7 mouse cellular contexts compared by ENCODE assay signal in the genomic region with DNA sequence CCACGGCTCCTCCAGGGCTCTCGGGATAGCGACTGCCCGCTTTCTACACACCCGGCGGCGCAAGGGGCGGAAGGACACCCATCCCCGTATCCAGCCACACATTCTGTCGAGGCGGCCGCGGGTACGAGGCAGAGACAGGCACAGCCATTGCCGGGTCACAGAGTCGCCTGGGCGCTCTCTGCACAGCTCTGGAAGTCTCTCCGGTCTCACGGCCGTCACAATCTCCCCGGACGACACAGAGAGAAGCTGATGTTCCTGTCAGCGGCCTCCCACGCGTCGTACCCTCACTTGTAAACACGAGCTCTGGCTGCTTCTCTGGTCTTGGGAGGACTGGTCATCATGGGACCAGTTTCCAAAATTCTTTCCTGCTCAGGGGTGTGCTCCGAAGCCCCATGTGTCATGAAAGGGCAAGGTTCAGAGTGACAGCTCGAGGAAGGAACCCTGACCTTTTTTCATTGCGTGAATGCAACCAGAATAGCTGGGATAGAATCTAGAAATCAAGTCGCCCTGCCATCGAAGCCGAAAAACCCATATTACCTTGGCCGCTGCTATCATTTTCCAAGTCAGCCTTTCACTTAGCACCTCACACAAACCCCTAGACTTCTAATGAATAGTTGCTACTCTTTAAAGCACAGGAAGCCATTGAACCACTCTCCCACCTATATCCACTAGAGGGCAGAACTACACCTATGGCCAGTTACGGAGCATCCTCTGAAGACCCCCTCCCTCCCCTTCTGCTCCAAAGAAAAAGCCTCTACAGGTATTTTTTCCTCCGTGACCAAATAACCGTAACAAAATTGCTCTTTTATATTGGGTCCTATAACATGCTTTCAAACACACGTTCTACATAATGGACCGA. TPM values are rescaled to one million over a fixed set of nuclear protein-coding genes. Genes with fewer than 3 reads are reported as not detected.
DNase-seq lines count a peak whose midpoint lies in the region; ATAC-seq lines count a peak whose summit lies in the region.

No protein-coding gene starts in this region.

- no peaks in the 10 kb centered on the region for H3K9me3 ChIP-seq in lung, embryonic 16.5 days (ENCODE audit: control insufficient read depth, low read length)

- ATAC-seq in erythroid progenitor cell, adult 5-6 weeks (replicated peaks; ENCODE audit: low FRiP score, poor library complexity, severe bottlenecking), result peak; percentile 70
- peak; percentile 78 to 81 for ATAC-seq in hematopoietic stem cell, adult 5-6 weeks (replicated peaks in 1 of 2; ENCODE audit: insufficient read depth in 1 of 2, low FRiP score in 2 of 2, low TSS enrichment in 1 of 2, low read depth in 1 of 2, poor library complexity in 2 of 2, severe bottlenecking in 2 of 2)
- peak; percentile 56 for ATAC-seq in lung, embryonic 16.5 days (ENCODE audit: low read depth)

- no peaks in the 10 kb centered on the region for H3K27me3 ChIP-seq in lung, embryonic 16.5 days (ENCODE audit: control insufficient read depth, insufficient read depth, low read depth, low read length)

- H3K4me1 ChIP-seq in lung, embryonic 16.5 days (replicated peaks; ENCODE audit: control insufficient read depth, insufficient read depth, low read length), result peaks cover 11% of the 10 kb centered on the region; the same call in 1 of the 2 replicates

- 1% methylated on average over 39 of the region's 39 CpGs for WGBS in lung, embryonic 16.5 days

- peak; percentile 78 for DNase-seq in MN1 (ENCODE audit: low spot score)
- DNase-seq in c-Kit-negative CD71-positive TER-119-positive erythroid progenitor cells, embryonic 14.5 days (ENCODE audit: low read depth, low spot score), result peak; percentile 60
- peak; percentile 62 to 67 for DNase-seq in layer of hippocampus, adult 8-10 months (ENCODE audit: low spot score in 2 of 2)
- DNase-seq in retina, adult 2 months (ENCODE audit: low read depth, low spot score), result peak; percentile 54

- H3K9ac ChIP-seq in lung, embryonic 16.5 days (ENCODE audit: low read length), result peak overlapping the region; percentile 95

- no peaks in the 10 kb centered on the region for H3K36me3 ChIP-seq in lung, embryonic 16.5 days (ENCODE audit: control insufficient read depth, insufficient read depth, low read length)

- peak overlapping the region; percentile 91 for H3K4me3 ChIP-seq in lung, embryonic 16.5 days (ENCODE audit: low read length)

- H3K27ac ChIP-seq in lung, embryonic 16.5 days (ENCODE audit: low read length), result peak overlapping the region; percentile 96

- peak overlapping the region; percentile 81 for H3K4me2 ChIP-seq in lung, embryonic 16.5 days (ENCODE audit: low read depth, low read length)

RNA-seq across cellular contexts. Expression of gene Atp2c1, which starts 31.6 kb away (rescaled TPM):
- total RNA-seq in erythroid progenitor cell, adult 5-6 weeks (2015; ENCODE audit: low replicate concordance), result 13.0 and 28.1 TPM in 2 replicates
- 25.2 and 37.4 TPM in 2 replicates for total RNA-seq in erythroid progenitor cell, adult 5-6 weeks (2017; ENCODE audit: low replicate concordance)
- 84.2 and 88.1 TPM in 2 replicates for total RNA-seq in hematopoietic stem cell, adult 5-6 weeks (2017)
- total RNA-seq in layer of hippocampus, adult 8-10 months (2022), result 100 to 1,000 TPM; 215 to 254 (median 238) TPM
- polyA plus RNA-seq in lung, embryonic 16.5 days (2015; fragmentation: Nextera tagmentation; extraction: Ambion mirVana), result 65.2 and 70.6 TPM in 2 replicates

Comparison
In these comparisons a context has a peak if more than half of its experiments do, and no peak if none do; other contexts are left out.
1. Peak in every context shown above with its lines: DNase-seq, ATAC-seq, H3K4me3 ChIP-seq and H3K27ac ChIP-seq.